Mouse (Mus musculus) cerebellum, adult 18-20 months (tissue): Measurements from ENCODE around the gene Ube2d3.
"Not testable (repeated sequence)": the region's sequence is repeated elsewhere in the genome, so short reads cannot be mapped to it uniquely, and the experiment has no call there.

Source experiments
- DNase-seq, 2 experiments: peaks; one replicate each; pipeline ENCODE4 v3.0.0; 2021

Gene Ube2d3

GRCm38 (mm10) chr3:135497956-135498355, 60.0 kb downstream of the Ube2d3 start:
- not testable (repeated sequence) for DNase-seq

- no peak for DNase-seq
Observed at GRCm38 (mm10) chr3:135498891-135499290, 60.9 kb downstream of the Ube2d3 start.

- DNase-seq, result no peak
Observed at GRCm38 (mm10) chr3:135503160-135503559, 65.2 kb downstream of the Ube2d3 start.

GRCm38 (mm10) chr3:135505369-135505909, 67.5 kb downstream of the Ube2d3 start:
- peak; percentile 52 to 71 for DNase-seq

- no peak for DNase-seq
Observed at GRCm38 (mm10) chr3:135505916-135506482, 68.0 kb downstream of the Ube2d3 start.

- DNase-seq, result no peak
Observed at GRCm38 (mm10) chr3:135507506-135507905, 69.6 kb downstream of the Ube2d3 start.

GRCm38 (mm10) chr3:135508191-135508590, 70.2 kb downstream of the Ube2d3 start:
- DNase-seq, result no peak

GRCm38 (mm10) chr3:135510372-135510771, 72.4 kb downstream of the Ube2d3 start:
- DNase-seq, result no peak

GRCm38 (mm10) chr3:135511683-135512082, 73.7 kb downstream of the Ube2d3 start:
- no peak for DNase-seq

- DNase-seq, result peak; percentile 30 to 38
Observed at GRCm38 (mm10) chr3:135513270-135513669, 75.3 kb downstream of the Ube2d3 start.

GRCm38 (mm10) chr3:135513800-135514425, 76.0 kb downstream of the Ube2d3 start:
- no peak for DNase-seq

GRCm38 (mm10) chr3:135515246-135515645, 77.3 kb downstream of the Ube2d3 start:
- no peak for DNase-seq

GRCm38 (mm10) chr3:135516891-135517290, 78.9 kb downstream of the Ube2d3 start:
- DNase-seq, result peak; percentile 63 to 71
